Mouse (Mus musculus) left cerebral cortex, adult 18-20 months (tissue): ENCODE measurements around the gene Fzd4. TPM values are rescaled to one million over a fixed set of nuclear protein-coding genes. Genes with fewer than 3 reads are reported as not detected.

Source experiments
- total RNA-seq, 2 experiments: library from RNA; stranded (reverse); gene quantifications; 2 replicates each; pipeline ENCODE4 v1.2.3; 2021

Fzd4 gene
- total RNA-seq, 2 experiments from 2014 or later: 5.6 to 5.7 TPM

Other genes with a start within 250 kb of the Fzd4 start
- 10 to 100 TPM; 58.1 to 62.4 TPM for gene Tmem135, start 133 bp upstream of the Fzd4 start, total RNA-seq
- gene Prss23, start 122.8 kb downstream of the Fzd4 start, total RNA-seq: 10 to 100 TPM; 17.0 to 19.4 TPM
- gene Me3, start 228.0 kb downstream of the Fzd4 start, total RNA-seq: 100 to 1,000 TPM; 100 to 105 TPM